Mouse (Mus musculus) retina, postnatal 1 day (tissue): ENCODE measurements around the gene Dnah8.
A peak's percentile ranks its signal among the peaks of the same experiment; 100 is the strongest.

ENCODE experiments used
- DNase-seq: peaks from one replicate; pipeline ENCODE4 v3.0.0-alpha.2; 2012

Gene Dnah8

DNA sequence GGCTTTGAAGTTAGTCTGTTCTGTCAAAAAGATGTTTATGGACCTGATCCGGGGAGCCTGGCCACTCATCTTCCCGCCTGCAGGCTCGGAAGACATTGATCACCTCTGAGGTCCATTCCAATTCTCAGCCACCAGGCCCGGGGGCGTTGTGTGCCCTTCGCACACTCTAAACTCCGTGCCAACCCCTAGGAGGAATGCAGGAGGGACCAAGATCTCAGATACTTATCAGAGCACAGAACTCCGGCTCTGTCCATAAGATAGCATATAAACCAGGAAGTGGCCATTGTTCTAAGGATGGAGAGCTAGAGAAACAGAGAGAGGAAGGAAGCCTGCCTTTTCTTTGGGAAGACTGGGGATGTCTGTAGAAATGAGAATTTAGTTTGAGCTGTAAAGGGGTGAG lies 259.4 kb downstream of the Dnah8 start:
- DNase-seq = no peak

DNA sequence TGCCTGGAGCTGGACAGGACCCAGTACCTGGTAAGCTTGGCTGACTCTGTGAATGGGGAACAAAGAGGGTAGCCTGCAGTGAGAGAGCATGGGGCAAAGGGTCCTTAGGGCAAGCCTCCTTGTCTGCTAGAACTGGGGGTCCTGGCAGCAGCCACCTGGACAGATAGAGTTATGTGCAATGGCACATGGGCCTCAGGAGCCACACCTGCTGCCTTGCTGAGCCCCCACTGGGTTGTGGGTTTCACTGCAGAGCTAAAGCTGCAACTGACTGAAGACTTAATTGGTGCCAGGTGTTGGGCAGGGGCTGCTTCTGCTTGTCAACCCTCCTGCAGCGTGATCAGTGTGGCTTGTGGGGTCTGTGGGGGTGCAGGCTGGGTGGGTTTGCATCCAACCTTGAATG lies 267.9 kb downstream of the Dnah8 start:
- no peak for DNase-seq

DNA sequence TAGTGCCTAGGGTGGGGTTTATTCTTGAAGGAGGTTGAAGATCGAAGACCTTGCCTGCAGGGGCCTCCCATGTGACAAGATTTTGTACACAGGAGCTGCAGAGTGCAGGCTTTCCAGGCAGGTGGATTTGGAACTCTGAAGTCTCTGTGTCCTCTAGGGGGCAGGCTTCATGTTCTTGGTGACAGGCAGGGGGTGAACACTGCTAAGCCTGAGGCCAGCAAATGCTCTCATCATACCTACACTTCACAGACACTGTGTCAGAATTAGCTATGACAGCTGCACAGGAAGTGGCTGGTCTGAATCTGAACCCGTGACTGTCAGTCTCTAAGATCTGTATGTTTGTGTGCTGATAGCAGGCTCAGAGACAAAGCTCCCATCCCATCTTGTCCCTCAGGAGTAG lies 268.6 kb downstream of the Dnah8 start:
- peak; percentile 52 for DNase-seq

DNA sequence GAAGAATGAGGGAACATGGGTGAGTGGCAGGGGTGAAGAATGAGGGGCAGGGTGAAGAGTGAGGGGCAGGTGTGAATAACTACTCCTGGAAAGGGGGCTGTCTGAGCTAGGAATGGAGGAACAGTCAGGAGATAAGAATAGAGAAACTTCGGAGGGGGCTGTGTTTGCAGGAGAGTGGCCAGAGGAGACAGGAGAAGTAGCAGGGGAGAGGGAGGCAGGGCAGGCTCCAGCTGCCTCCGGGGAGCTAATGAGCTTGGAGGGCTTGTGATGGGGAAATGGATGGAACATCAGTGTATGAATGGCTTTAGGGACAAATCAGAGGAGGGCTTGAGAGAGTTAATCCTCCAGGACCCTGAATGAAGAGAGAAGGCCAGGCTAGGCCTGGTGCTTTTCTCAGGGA lies 272.9 kb downstream of the Dnah8 start:
- peak; percentile 27 for DNase-seq

DNA sequence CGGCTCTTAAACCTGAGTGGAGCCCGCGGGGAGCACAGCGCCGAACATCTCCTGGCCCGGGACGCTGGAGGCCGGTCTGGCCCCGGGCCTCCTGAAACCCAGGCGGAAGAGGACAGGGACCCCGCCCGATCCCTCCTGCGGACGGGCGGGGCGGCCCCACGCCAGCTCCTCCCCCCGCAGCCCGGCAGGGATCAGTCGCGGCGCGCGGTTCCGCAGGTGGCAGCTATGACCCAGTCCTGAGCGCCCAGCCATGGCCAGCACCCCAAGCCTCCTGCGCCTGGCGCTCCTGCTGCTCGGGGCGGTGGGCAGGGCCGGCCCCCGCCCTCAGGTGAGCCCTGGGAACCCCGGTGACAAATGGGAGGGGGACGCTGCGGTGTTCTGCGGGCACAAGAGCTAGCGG lies 277.5 kb downstream of the Dnah8 start, which contains the start of gene Glp1r:
Glp1r (plus strand) TSS at position 191 of the 400 bp plus-strand sequence.
- DNase-seq = peak; percentile 43

DNA sequence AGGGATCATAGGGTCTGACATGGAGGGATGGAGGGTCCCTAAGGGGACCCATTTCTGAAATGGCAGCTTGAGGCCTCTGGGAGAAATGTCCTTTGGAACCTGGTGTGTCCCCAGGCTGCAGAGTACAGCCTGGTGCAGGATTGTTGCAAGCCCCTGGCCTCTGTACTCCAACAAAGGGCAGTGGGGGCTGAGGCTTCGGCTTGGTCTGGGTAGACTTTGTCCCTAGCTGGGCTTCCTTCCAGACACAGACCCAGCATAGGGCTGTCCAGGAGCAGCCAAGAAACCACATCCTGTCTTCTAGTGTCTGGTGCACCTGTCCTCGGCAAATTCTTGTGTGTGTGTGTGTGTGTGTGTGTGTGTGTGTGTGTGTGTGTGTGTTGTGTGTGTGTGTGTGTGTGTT lies 279.9 kb downstream of the Dnah8 start:
- DNase-seq = no peak

DNA sequence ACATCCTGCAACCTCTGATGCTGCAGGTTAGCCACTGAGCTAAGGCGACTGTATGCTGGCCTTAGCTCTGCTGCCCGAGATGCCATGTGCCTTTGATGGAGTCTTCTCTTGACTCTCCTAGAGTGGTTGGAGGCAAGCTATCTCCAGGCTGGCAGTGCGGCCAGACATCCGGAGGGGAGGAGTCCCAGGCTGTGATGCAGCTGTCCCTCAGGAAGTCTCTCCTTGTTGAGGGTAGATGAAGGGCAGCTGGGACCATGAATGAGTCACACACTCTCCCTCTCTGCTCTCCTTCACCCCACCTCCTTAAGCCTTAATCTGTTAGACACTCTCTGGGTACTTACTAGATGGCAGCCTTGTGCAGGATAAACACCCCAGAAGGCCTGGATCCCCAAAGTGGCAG lies 283.4 kb downstream of the Dnah8 start:
- no peak for DNase-seq

DNA sequence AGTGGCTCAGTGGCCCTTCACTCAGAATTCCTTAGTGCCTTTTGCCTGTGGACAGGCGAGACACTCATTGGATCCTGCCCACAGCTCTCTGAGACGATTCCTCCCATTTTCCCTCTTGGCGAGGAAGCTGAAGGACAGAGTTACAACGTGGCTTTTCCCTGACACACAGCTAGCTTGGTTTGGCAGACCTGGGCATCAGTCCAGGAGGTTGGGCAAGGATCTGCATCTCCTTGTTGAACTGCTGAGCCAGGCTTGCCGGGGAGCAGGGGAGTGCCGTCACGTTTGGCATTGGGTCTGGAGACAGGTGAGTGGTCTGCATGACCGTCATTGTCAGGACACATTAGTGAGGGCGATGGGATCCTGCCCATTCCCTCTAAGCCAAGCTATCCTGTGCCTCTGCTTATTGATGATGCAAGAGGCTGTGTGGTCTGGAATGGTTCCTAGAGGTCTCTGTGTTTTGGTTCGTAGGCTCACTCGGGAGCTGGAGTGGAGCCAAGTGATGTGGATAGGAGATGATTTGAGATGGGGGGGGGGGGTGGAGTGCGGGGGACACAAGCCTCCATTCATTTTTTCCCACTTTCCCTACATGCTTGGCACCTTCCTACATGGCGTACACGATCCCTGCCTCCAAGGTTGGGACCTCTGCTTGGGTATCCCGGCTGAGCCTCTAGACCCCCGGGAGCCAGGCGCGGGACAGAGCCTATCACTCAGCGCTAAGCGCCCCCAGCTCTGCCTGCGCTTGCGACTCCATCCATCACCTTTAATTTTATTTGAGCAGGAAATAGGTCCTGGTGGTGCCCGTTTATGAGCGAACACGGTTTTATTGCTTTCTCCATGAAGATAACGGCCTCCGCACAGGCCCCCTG lies 286.9 kb downstream of the Dnah8 start:
- DNase-seq = no peak

DNA sequence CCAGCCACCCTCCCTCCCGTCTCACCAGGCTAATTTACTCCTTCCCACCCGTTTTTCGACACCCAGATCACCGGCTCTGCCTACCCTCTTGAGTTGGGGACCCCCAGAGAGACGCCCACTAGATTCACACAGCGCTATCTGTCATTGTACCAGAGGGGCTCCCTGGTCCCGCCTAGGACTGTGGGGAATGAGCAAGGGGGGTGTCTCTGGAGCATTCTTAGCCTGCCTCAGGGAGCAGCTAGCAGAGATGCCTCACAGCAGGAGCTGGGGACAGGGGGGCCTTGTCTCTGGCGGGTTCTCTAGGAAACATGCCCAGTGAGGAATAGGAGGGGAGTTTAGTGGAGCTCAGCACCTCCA lies 287.6 kb downstream of the Dnah8 start:
- no peak for DNase-seq

DNA sequence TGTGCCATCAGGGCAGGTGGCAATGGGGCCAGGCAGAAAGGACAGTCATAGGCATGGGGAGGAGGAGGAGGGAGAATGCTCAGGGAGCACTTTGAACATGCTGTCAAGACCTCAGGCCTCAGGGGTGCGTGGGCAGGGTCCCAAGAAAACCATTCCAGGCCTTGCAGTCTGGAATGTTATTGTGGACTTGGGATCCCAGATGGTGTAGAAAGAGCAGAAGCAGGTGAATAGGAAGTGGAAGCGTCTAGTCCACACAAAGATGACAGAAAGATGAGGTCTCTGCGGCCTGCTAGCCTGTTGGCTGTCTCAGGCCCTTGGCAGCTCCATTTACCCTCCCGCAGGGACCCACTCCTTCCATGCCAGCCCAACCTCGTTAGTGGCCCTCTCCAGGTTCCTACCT lies 288.4 kb downstream of the Dnah8 start:
- DNase-seq = no peak

DNA sequence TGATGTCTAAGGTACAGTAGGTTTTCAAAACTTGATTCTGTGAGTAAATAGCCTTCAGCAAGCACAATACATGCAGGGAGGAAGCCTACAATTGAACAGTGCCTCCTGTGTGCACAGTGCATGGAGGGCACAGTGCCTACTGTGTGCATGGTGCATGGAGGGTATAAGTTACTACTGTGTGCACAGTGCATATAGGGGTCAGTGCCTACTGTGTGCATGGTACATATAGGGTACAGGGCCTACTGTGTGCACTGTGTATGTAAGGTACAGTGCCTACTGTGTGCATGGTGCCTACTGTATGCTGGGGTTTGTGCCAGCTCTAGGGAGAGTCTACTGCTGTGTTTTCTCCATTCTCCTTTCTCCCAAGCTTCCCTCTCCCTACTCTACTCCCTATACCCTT lies 290.1 kb downstream of the Dnah8 start:
- DNase-seq = no peak

DNA sequence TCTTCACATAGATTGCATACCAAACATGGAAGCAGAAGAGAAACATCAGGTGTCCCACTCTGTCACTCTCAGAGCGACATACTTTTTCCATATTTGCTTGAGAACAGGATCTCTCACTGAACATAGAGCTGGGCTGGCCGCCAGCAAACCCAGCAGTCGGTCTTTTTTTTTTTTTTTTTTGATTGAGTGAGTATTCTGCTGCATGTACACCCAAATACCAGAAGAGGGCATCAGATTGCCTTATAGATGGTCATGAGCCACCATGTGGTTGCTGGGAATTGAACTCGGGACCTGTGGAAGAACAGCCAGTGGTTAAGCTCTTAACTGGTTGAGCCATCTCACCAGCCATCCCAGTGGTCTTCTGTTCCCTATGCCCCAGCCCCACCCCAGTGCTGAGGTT lies 299.4 kb downstream of the Dnah8 start:
- no peak for DNase-seq
